Mouse (Mus musculus) hindbrain, embryonic 11.5 days (tissue): Measurements from ENCODE around the gene Fut9. TPM values are rescaled to one million over a fixed set of nuclear protein-coding genes. Genes with fewer than 3 reads are reported as not detected.

ENCODE experiments used
- ATAC-seq: fragments of 200-750 bp; cut with Nextera tagmentation; 2 replicates; pipeline ENCODE4 v1.8.0; 2017; ENCODE audit warnings: mild to moderate bottlenecking, moderate TSS enrichment, moderate library complexity; ENCODE audit not compliant: low FRiP score
- DNase-seq: peaks from one replicate; pipeline ENCODE4 v3.0.0-alpha.2; 2015; ENCODE audit warnings: low spot score
- H3K27ac ChIP-seq: fragments of 300-500 bp; sonication (generic); 2 replicates; pipeline ENCODE4 v1.5.1; 2014; ENCODE audit warnings: mild to moderate bottlenecking, low read depth, low read length
- H3K27me3 ChIP-seq: fragments of 300-500 bp; sonication (generic); 2 replicates; pipeline ENCODE4 v1.6.1; 2014; ENCODE audit warnings: mild to moderate bottlenecking, low read length, moderate library complexity, mixed read lengths; ENCODE audit not compliant: control insufficient read depth, insufficient read depth
- H3K36me3 ChIP-seq: fragments of 300-500 bp; sonication (generic); 2 replicates; pipeline ENCODE4 v1.6.1; 2014; ENCODE audit warnings: mild to moderate bottlenecking, low read length, moderate library complexity, mixed read lengths; ENCODE audit not compliant: control insufficient read depth, insufficient read depth
- H3K4me1 ChIP-seq: fragments of 300-500 bp; sonication (generic); replicated peaks from 2 replicates; pipeline ENCODE4 v1.6.1; 2014; ENCODE audit warnings: low read length, mixed read lengths; ENCODE audit not compliant: control insufficient read depth, insufficient read depth
- H3K4me2 ChIP-seq: fragments of 300-500 bp; sonication (generic); replicated peaks from 2 replicates; pipeline ENCODE4 v1.6.1; 2014; ENCODE audit warnings: mild to moderate bottlenecking, low read depth, low read length
- H3K4me3 ChIP-seq: fragments of 300-500 bp; sonication (generic); 2 replicates; pipeline ENCODE4 v1.5.1; 2014; ENCODE audit warnings: low read depth, low read length
- H3K9ac ChIP-seq: fragments of 300-500 bp; sonication (generic); 2 replicates; pipeline ENCODE4 v1.6.1; 2014; ENCODE audit warnings: low read depth, low read length
- H3K9me3 ChIP-seq: fragments of 300-500 bp; sonication (generic); 2 replicates; pipeline ENCODE4 v1.6.1; 2016; ENCODE audit warnings: low read length; ENCODE audit not compliant: control insufficient read depth
- WGBS: fragments of 180-500 bp; shearing (Covaris S2); extraction: QIAGEN DNeasy Blood & Tissue Kit; methylation state at CpG from one replicate; pipeline ENCODE4 v1.1.7; 2014; 5-methylcytosine and 5-hydroxymethylcytosine counted together
- polyA plus RNA-seq: library from polyadenylated mRNA; unstranded; fragments of >200 nt; fragmentation: Nextera tagmentation; extraction: Ambion mirVana; gene quantifications from 2 replicates; pipeline ENCODE4 v1.2.1, GENCODE M21; 2014

Gene Fut9
- 1.9 and 2.2 TPM in 2 replicates for polyA plus RNA-seq

DNA sequence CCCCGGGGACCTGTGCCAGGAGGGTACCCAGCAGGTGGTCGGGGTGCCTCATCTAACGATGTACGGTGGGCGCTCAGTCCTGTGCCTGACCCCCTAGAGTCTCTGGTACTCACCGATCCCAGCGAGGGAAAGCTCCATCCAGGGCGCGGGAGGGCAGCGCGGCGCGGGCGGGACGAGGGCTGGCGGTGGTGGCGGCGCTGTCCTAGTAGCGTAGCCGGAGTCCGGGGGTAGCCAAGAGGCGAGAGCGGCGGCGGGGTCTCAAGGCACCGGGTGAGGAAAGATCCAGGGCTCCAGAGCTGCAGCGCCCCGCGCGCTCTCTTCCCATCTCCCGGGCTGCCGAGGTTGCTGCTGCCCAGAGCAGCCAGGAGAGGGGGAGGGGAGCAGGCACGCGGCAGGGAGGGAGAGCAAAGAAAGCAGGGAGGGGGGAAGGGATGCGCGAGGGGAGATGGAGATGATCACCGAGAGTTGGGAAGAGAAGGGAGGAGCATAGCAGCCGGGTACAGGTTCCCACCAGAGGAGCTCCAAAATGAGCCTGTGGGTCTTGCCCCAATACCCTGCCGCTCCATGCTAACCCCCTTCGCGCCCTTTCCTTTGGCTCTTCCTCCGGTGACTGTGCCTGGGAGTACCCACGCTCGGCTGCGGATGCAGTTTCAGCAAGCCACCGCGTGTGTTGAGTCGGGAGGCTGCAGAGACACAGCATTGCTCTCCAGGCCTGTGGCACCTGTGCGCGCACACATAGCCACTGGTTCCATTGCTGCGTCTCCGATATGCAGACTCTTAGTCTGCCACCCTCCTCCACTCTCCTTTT is at the start of gene Fut9:
Fut9 (minus strand) TSS at position 769 of the 808 bp plus-strand sequence.
- Histone ChIP-seq H3K27me3 (no peaks in the 10 kb centered on the region), H3K9ac (peak within 1 kb of the TSS; percentile 62), H3K27ac (peak within 1 kb of the TSS; percentile 24; the same call in 1 of the 2 replicates), H3K4me2 (peak within 1 kb of the TSS; percentile 87), H3K4me1 (no peaks in the 10 kb centered on the region; the same call in 1 of the 2 replicates), H3K4me3 (peak within 1 kb of the TSS; percentile 51), H3K36me3 (no peaks in the 10 kb centered on the region), H3K9me3 (no peaks in the 10 kb centered on the region)
- DNase-seq = peak; percentile 82
- WGBS = under 1% methylated on average over 52 of the region's 52 CpGs
- ATAC-seq = peak; percentile 95

DNA sequence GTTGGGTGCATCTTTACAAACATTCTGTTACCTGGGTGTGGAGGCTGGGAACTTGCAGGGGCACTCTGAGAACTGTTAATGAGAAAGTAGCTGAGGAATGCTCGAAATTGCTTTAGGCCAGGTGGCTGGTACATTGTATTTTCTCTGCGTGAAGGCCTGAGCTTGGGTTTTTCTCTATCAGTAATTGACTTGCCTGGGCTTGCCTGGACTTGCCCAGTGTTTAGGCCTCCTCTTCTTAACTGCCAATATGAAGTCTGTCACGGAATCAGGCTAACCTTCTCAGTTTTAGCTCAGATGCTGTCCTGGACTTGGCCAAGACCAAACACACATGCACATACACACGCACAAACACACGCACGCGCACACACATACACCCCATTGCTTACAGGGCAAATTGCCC is 15.7 kb upstream of the Fut9 start:
- Histone ChIP-seq H3K9ac (no peak overlapping the region), H3K4me3 (no peak overlapping the region), H3K4me2 (no peak overlapping the region), H3K36me3 (no peaks in the 10 kb centered on the region), H3K9me3 (no peaks in the 10 kb centered on the region), H3K27me3 (no peaks in the 10 kb centered on the region), H3K4me1 (no peaks in the 10 kb centered on the region), H3K27ac (no peak overlapping the region)
- no peak for ATAC-seq
- WGBS = 90% methylated on average over 7 of the region's 7 CpGs
- no peak for DNase-seq

DNA sequence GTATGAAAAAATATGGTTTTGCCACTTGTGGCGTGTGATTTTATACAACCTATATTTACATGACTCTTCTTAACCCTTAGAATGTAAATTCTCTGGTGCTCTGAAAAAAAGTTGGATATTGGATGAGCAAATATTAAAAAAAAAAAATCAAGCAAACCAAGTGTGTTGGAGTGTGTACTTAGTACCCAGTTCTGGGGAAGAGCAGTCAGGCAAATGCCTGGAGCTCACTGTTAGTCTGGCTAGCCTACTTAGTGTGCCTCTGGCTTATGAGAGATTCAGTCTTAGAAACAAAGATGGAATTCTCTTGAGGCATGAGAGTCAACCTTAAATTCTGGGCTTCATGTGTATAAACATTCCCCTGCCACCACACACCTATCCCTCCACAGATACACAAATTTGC is 13.3 kb upstream of the Fut9 start:
- WGBS = 86% methylated on average over 1 of the region's 1 CpGs
- ATAC-seq (no peak), DNase-seq (no peak)
- H3K36me3 ChIP-seq = no peaks in the 10 kb centered on the region
- no peak overlapping the region for H3K4me2 ChIP-seq
- no peaks in the 10 kb centered on the region for H3K4me1 ChIP-seq
- no peak overlapping the region for H3K27ac ChIP-seq
- H3K9me3 ChIP-seq = no peaks in the 10 kb centered on the region
- no peaks in the 10 kb centered on the region for H3K27me3 ChIP-seq
- H3K4me3 ChIP-seq = no peak overlapping the region
- H3K9ac ChIP-seq = no peak overlapping the region

DNA sequence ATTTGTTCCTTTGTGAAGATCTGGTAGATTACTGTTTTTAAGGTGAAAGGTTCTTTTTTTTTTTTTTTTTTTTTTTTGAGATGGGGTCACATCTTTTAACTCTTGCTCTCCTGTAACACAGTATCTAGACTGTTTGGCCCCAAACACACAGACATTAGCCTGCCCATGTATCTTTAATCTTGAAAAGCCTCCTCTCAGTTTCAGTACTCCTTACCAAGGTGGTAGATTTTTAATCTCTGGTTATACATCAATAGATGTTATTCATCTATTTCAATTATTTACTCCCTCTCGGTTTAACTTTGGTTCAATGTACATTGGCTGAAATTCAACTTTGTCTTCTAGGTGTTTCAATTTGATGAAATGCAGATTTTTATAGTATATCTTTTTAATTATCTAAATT is 10.0 kb upstream of the Fut9 start:
- Histone ChIP-seq H3K27me3 (no peaks in the 10 kb centered on the region), H3K4me3 (no peak overlapping the region), H3K9me3 (no peaks in the 10 kb centered on the region), H3K36me3 (no peaks in the 10 kb centered on the region), H3K4me1 (no peaks in the 10 kb centered on the region), H3K9ac (no peak overlapping the region), H3K4me2 (no peak overlapping the region), H3K27ac (no peak overlapping the region)
- 93% methylated on average over 1 of the region's 1 CpGs for WGBS
- ATAC-seq (no peak), DNase-seq (no peak)

DNA sequence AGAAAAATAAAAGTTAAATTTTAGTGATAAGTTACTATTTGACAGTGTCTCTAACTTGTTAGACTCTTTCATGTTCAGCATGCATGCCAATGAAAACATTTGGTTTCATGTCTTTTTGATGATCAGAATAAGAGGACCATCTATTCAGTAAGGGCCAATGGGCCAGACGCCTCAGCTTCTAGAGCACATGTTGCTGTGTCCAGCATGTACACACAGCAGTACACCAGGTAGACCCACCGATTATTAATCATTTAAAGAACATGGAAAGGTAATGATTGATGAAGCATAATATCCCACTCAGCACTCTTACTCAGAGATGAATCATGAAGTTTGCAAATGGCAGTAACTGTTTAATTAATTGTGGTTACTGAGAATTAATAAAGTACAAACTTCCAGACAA is 1.7 kb upstream of the Fut9 start:
- Histone ChIP-seq H3K4me1 (no peaks in the 10 kb centered on the region; the same call in 1 of the 2 replicates), H3K9me3 (no peaks in the 10 kb centered on the region), H3K36me3 (no peaks in the 10 kb centered on the region), H3K9ac (no peak overlapping the region), H3K27me3 (no peaks in the 10 kb centered on the region), H3K4me2 (no peak overlapping the region), H3K4me3 (no peak overlapping the region), H3K27ac (no peak overlapping the region)
- WGBS = 92% methylated on average over 2 of the region's 2 CpGs
- DNase-seq (no peak), ATAC-seq (no peak)

DNA sequence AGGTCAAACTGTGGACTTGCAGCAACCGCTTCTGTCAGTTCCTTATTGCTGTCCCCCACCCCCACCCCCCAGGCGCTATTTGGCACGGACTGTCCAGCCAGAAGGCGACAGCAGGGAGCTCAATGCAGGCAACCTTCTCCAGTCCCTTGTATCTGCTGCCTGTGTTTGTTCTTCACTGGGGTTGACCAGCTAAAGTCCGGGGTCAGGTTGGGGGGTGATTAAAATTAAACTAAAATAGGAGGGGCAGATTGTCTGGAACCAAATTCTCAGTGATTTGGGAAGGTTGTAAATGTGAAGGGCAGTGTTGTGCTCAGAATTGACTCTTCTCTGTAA is 206 bp upstream of the Fut9 start:
- under 1% methylated on average over 5 of the region's 5 CpGs for WGBS
- H3K27me3 ChIP-seq = no peaks in the 10 kb centered on the region
- H3K27ac ChIP-seq = no peak overlapping the region
- peak overlapping the region; percentile 62 for H3K9ac ChIP-seq
- no peak for DNase-seq
- no peaks in the 10 kb centered on the region for H3K9me3 ChIP-seq
- H3K4me3 ChIP-seq = peak overlapping the region; percentile 51
- no peaks in the 10 kb centered on the region; the same call in 1 of the 2 replicates for H3K4me1 ChIP-seq
- ATAC-seq = peak; percentile 63
- peak overlapping the region; percentile 87 for H3K4me2 ChIP-seq
- no peaks in the 10 kb centered on the region for H3K36me3 ChIP-seq

DNA sequence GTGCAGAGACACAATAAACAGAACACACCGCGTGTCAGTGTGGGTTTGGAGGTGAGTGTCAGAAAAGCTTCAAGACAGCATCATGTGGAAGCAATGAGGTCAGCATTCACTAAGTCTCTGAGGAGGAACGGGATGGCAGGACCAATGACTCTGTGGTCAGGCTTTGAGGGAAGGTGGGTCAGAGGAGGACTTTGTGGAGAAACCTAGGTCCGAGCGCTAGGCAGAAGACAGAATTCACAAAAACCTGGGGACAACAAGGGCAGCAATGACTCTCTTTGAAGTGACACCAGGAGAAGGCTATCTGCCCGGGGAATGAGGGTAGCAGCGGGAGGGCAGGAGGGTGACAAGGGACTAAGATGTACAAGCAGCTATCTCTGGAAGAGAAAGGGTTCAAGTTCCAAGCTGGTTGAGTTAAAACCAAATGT is 981 bp downstream of the Fut9 start:
- 0% methylated on average over 7 of the region's 7 CpGs for WGBS

DNA sequence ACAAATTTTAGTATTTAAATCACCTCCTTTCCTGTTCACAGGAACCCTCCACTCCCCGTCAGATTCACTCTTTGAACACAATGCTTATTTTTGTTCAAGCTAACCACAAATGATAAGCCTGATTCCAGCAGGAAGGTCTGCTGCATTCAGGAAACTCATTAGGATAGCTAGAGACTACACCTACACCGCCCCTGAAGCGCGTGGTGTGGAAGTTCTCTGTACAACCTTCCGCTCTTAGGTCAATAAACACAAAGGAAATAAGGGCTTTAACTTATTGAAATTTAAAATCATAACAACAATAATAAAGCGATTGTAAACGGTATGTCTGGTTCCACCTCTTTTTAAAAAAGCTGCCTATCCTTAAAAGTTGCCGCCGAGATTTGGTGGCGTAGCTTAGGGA is 1.6 kb downstream of the Fut9 start:
- WGBS = 20% methylated on average over 10 of the region's 10 CpGs
- Histone ChIP-seq H3K27me3 (no peaks in the 10 kb centered on the region), H3K9ac (no peak overlapping the region), H3K4me1 (no peaks in the 10 kb centered on the region; the same call in 1 of the 2 replicates), H3K4me3 (peak overlapping the region; percentile 51; the same call in 1 of the 2 replicates), H3K36me3 (no peaks in the 10 kb centered on the region), H3K9me3 (no peaks in the 10 kb centered on the region), H3K27ac (no peak overlapping the region), H3K4me2 (peak overlapping the region; percentile 87; the same call in 1 of the 2 replicates)
- ATAC-seq (no peak), DNase-seq (peak; percentile 19)

More for the DNA sequence above, 981 bp downstream of the Fut9 start:
- H3K27me3 ChIP-seq = no peaks in the 10 kb centered on the region
- DNase-seq = no peak
- H3K4me1 ChIP-seq = no peaks in the 10 kb centered on the region; the same call in 1 of the 2 replicates
- no peak overlapping the region for H3K27ac ChIP-seq
- no peaks in the 10 kb centered on the region for H3K36me3 ChIP-seq
- H3K9me3 ChIP-seq = no peaks in the 10 kb centered on the region
- H3K4me2 ChIP-seq = peak overlapping the region; percentile 87
- H3K9ac ChIP-seq = peak overlapping the region; percentile 62
- peak; percentile 28 for ATAC-seq
- H3K4me3 ChIP-seq = peak overlapping the region; percentile 51

DNA sequence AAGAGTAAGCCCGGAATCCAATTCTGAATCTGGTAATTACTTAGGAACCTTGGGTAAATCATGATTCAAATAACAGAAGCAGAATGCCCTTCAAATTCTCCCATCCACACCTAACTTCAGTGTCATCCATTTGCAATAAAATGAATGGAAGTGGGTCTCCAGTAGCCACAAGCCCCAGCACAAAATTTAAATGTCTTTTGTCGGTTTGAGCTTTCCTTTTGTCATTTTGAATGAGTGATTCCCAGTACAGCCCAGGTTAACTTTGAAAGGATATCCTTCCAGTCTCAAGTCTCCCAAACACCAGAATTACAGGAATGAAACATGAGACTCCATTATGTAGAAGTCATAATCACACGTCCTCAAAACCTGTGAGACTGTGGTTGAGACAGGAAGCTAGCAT is 3.9 kb downstream of the Fut9 start:
- no peak for ATAC-seq
- 40% methylated on average over 3 of the region's 3 CpGs for WGBS
- Histone ChIP-seq H3K27ac (no peak overlapping the region), H3K9me3 (no peaks in the 10 kb centered on the region), H3K9ac (no peak overlapping the region), H3K4me2 (no peak overlapping the region), H3K36me3 (no peaks in the 10 kb centered on the region), H3K4me1 (no peaks in the 10 kb centered on the region; the same call in 1 of the 2 replicates), H3K27me3 (no peaks in the 10 kb centered on the region), H3K4me3 (no peak overlapping the region)
- DNase-seq = no peak
